Mouse (Mus musculus) ovary, postnatal 10 days (tissue): ENCODE measurements around the gene St3gal4.

Experiments
- DNase-seq: peaks from one replicate; pipeline ENCODE4 v3.0.0; 2022; ENCODE audit warnings: low spot score

St3gal4 gene

DNA sequence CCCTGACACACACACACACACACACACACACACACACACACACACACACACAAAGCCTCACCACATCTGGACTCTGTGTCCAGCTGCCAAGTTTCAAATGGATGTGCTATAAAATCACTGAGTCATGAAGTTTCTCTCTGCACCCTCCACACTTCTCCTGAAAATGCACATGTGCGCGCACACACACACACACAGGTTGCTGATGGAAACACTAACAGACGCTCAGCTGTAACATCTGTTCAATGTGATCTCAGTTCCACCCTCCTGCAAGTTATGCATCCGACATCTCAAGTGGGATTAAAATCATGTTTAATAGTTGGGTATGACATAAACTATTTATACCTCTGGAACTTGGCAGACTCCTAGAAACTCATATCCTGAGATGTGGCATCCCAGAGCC, 115.0 kb downstream of the St3gal4 start:
- no peak for DNase-seq

DNA sequence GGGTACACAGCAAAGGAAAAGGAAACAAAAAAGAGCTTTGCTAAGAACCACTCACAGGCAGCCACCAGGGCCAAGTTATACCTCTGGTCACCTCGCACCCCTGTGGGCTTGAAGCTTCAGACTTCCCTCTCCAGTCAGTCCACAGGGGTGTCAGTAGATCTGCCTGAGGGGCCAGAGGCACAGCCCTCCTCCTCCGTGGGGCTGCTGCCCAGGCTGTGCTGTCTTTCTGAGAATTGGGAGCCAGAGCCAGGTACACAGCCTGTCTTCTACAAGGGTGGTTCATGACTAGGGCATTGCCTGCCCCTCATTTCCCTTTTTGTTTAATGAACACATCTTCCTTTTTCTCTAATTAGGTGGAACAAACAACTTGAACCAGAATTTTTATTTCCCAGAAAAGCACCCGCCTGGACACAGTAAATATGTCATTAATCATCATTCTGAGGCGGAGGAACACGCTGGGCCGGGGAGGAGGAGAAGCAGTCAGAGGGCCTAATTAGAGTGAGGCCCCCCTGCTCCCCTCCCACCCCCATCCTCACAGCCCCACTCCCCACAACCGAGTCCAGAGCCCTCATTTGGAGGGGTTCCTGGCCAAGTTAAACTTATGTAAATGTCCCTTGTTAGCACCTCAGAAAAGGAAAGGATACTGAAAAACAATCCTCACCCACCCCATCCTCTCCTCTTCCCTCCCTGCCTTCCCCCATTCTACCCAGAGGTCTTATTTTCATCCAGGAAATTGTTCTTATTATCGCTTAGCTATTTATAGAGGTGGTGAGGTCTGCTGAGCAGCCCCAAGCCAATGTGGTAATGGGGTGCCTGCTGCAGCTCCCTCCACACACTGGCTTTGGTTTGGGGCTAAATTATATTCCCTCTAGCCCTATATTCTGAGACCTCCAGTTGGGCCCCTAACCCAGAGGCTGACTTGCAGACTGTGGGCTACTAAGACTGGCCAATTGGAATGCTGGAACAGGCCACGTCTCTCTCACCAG, 120.9 kb downstream of the St3gal4 start:
- DNase-seq = no peak
